Mouse (Mus musculus) brain, embryonic 18.5 days (tissue): ENCODE results near the gene Ubr4.
"Not testable (repeated sequence)": the region's sequence is repeated elsewhere in the genome, so short reads cannot be mapped to it uniquely, and the experiment has no call there.

Source experiments
- DNase-seq: peaks from one replicate; pipeline ENCODE4 v3.0.0-alpha.2; 2012; ENCODE audit warnings: low read depth, low spot score

Gene Ubr4

GRCm38 (mm10) chr4:139357211-139357610 is 4.8 kb downstream of the Ubr4 start:
- DNase-seq = no peak

DNA sequence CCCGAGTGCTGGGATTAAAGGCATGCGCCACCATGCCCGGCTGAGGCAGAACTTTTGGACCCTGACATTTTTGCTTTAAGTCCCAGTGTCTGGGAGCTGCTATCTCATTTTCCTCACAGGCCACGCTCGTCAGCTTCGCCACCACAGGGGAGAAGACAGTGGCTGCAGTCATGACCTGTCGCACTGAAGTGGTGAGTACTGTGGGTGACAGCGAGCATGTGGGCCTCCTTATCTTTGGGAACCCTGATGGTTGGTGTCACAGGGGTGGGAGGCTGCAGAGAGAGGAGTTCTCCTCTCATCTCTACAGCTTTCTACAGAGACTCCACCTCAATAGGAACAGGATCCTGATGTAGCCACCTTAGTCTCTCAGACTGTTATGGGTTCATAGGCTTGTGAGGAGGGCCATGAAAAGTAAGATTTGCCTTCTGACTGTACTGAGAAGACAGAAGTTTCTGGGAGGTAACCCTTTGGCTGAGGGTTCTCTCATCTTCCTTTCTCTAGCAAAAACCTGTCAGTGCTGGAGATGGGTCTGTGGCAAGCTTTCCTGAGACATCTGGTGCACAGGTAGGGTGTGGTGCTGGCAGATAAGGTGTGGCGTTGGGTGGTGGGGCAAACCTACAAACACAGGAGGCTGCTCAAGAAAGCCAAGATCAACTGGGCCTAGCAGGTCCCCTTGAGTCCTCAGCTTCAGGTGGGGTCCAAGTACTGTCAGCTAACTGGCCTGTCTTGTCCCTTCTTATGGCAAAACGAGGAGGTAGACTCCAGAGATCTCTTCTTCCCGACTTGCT is 8.5 kb downstream of the Ubr4 start:
- no peak for DNase-seq

- DNase-seq = no peak
These were observed 14.9 kb downstream of the Ubr4 start for GRCm38 (mm10) chr4:139367336-139367735.

DNA sequence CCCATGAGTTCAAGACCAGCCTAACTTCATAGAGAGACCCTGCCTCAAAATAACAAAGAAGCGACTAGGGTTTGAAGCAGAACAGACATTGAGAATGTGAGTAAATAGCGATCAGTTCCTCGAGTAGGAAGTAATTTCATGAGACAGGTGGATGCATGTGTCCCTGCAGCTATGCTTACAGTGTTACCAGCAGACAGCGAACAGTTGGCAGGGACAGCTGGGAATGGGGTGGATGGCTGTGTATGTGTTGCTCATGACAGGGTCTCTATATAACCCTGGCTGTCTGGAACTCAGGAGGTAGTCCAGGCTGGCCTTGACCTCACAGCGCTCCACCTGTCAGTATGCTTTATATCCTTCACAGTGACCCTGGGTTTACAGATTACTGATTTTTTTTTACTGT is 15.6 kb downstream of the Ubr4 start:
- no peak for DNase-seq

GRCm38 (mm10) chr4:139373130-139373529 is 20.7 kb downstream of the Ubr4 start:
- no peak for DNase-seq

DNA sequence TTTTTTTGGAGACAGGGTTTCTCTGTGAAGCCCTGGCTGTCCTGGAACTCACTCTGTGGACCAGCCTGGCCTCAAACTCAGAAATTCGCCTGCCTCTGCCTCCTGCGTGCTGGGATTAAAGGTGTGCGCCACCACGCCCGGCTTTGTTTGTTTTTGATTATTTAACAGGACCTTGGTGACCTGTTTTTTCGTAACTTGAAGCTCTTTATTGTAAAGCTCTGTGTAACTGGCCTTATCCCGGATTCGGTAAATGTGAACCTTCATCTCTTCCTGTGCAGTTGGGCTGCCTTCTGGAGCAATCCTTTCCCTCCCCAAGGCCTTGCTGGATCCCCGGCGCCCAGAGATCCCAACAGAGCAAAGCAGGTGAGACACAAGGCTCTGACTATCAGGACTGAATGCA is 21.1 kb downstream of the Ubr4 start:
- no peak for DNase-seq

DNA sequence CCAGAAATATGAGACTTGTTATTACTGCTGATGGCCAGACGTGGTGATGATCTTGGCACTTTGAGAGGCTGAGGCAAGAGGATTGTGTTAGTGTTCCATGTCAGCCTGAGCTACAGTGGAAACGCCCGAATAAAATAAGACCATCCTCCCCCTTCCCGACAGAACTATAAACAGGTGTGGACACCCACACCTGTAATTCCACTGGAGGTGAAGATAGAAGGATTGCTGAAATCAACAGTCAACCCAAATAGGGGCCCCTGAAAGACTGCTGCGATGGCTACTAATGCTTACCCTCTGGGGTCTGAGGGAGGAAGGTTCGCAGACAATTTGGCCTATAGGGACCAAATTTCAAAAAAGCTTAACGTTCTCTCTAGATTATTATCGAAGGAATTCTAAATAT is 27.3 kb downstream of the Ubr4 start:
- DNase-seq = no peak

DNA sequence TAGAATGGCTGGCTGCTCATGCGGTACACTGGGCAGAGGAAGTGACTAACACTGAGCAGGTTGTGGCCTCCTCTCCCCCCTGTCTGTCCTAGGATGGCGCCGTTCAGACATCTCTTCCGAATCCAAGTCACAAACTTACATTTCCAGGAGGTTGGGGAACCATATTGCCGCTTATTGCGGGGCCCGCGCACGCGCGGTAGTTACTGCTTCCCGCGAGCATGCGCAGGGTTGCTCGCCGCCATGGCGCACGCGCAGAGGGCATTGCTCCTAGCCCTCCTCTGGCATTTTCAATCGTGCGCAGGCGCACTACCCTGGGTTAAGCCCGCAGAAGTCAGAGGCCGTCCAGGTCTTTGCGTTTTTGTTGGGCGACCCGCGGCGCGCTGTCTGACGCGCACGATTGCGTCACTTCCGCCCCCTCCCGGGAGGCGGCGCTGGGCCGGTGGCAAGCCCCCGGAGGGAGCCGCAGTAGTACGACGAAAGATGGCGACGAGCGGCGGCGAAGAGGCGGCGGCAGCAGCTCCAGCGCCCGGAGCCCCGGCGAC is 27.9 kb downstream of the Ubr4 start:
- peak; percentile 97 for DNase-seq

- no peak for DNase-seq
These were observed 28.5 kb downstream of the Ubr4 start for GRCm38 (mm10) chr4:139380775-139381451.

GRCm38 (mm10) chr4:139381452-139381845 is 29.0 kb downstream of the Ubr4 start:
- no peak for DNase-seq

DNA sequence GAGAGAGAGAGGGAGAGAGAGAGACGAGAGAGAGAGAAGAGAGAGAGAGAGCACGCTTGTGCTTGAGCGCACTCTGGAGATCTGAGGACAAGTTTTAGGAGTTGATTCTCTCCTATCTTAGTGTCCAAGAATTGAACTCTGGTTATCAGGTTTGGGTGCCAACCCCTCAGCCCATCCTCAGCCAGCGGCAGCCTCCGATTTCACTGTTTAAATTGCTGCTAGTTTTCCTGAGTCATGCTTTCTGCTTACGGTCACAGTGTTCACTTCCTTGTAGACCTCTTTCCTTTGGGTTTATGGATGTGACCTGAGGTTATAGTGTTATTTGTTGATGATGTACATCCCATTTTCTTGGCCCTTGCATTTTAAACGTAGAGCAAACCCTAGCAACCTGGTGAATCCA is 29.8 kb downstream of the Ubr4 start:
- no peak for DNase-seq

- not testable (repeated sequence) for DNase-seq
These were observed 33.4 kb downstream of the Ubr4 start for GRCm38 (mm10) chr4:139385841-139386240.

GRCm38 (mm10) chr4:139386869-139387319 is 34.5 kb downstream of the Ubr4 start:
- no peak for DNase-seq

- no peak for DNase-seq
These were observed 37.1 kb downstream of the Ubr4 start for GRCm38 (mm10) chr4:139389557-139389956.

DNA sequence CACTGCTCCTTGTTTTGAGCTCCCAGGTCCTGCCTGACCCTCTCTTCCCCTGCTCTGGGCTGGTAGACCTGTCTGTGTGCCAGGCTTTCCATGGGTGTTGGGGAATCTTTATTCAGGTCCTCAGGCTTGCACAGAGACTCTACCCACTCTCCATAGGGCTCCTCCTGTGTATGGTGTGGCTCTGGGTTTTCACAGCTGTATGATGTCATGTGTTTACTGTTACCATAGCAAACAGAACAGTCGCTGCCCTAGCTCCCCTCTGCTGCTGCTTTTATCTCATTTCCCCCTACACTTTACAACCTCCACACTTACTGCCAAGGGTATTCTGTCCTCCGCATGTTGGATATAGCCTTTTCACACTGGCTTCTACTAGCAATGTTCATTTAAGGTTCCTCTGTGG is 43.0 kb downstream of the Ubr4 start:
- DNase-seq = no peak

- DNase-seq = no peak
These were observed 48.1 kb downstream of the Ubr4 start for GRCm38 (mm10) chr4:139400487-139400886.

DNA sequence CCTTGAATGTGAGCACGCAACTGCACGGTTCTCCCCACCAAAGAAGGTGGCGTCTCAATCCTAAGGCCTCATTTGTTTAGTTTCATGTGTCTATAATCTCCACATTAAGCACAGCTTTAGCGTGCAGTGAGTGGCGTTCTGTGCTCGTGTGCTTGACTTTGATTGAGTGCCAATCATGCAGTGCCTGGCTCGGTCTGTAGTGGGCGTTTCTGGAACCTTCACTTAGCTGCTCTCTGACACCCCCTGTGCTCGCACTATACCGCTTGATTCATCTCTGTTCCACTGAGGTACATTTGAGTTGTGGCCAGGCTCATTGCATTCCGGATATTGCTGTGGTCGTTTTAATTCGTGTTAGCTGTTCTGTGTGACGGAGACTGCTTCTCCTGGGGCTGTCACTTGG is 50.8 kb downstream of the Ubr4 start:
- no peak for DNase-seq

DNA sequence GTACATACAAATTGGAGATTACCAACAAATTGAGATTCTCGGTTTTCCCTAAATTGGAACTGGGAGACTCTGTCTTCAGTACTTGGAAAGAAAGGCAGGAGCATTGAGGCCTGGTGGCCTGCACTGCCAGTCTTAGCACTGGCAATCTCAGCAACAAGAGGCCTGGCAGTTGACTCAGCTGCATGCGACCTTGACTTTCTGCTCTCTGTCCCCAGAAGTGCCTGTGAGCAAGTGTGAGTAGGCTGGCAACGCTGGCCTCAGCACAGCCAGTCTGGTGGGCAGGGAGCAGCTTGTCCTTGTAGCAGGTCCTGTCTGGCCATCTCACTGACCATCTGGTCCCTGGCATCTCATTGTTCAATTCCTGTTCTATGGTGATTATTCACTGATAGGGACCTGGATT is 58.9 kb downstream of the Ubr4 start:
- no peak for DNase-seq

GRCm38 (mm10) chr4:139417868-139418267 is 65.5 kb downstream of the Ubr4 start:
- no peak for DNase-seq

DNA sequence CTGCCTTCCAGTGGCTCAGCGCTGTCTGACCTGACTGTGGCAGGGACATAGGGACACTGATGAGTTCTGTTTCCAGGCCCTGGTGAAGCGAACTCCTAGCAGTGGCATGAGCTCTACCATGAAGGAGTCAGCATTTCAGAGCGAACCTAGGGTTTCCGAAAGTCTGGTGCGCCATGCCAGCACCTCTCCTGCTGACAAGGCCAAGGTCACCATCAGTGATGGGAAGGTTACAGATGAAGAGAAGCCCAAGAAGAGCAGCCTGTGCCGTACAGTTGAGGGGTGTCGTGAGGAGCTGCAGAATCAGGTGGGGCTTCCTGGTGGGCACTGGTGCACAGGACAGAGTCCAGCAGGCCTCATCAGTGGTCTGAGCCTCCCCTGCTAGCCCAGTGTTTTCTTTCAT is 69.2 kb downstream of the Ubr4 start:
- DNase-seq = no peak

- no peak for DNase-seq
These were observed 70.0 kb downstream of the Ubr4 start for GRCm38 (mm10) chr4:139422409-139422808.

GRCm38 (mm10) chr4:139423270-139423669 is 70.9 kb downstream of the Ubr4 start:
- DNase-seq = no peak

DNA sequence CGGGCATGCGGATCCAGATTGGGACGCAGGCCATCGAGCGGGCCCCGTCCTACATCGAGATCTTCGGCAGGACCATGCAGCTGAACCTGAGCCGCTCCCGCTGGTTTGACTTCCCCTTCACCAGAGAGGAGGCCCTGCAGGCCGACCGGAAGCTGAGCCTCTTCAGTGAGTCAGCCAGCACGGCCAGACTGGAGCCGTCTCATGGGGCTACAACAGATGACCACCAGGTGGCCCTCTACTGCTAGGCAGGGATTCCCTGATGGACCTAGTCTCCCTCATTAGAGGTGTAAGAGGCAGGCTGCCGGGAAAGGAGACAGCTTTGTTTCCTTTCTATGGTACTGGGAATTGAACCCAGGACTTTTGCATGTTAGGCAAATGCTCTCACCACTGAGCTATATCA is 77.8 kb downstream of the Ubr4 start:
- no peak for DNase-seq
